Mouse (Mus musculus) lung, postnatal 36 days (tissue): ENCODE measurements at regions not wholly inside any gene's neighbourhood (a gene's known extent, or its start where the extent isn't known, plus 50 kb on each side); places are given as distances from the start of the nearest gene placed in this dataset.

Source experiments
- DNase-seq: peaks from one replicate; pipeline ENCODE4 v3.0.0; 2022; ENCODE audit warnings: mixed read lengths

GRCm38 (mm10) chr3:131940896-131941295 lies 144.2 kb upstream of the Dkk2 start:
- no peak for DNase-seq

- DNase-seq: no peak
Measured at GRCm38 (mm10) chr3:131941961-131942753, 142.9 kb upstream of the Dkk2 start.

- DNase-seq: no peak
Measured at GRCm38 (mm10) chr3:131943436-131943835, 141.7 kb upstream of the Dkk2 start.

- no peak for DNase-seq
Measured at GRCm38 (mm10) chr3:131955771-131956170, 129.3 kb upstream of the Dkk2 start.

- no peak for DNase-seq
Measured at GRCm38 (mm10) chr3:131960636-131961035, 124.5 kb upstream of the Dkk2 start.

GRCm38 (mm10) chr3:131961571-131961970 lies 123.5 kb upstream of the Dkk2 start:
- DNase-seq: no peak

GRCm38 (mm10) chr3:131962870-131963269 lies 122.2 kb upstream of the Dkk2 start:
- DNase-seq: no peak

GRCm38 (mm10) chr3:131964952-131965351 lies 120.1 kb upstream of the Dkk2 start:
- DNase-seq: no peak

GRCm38 (mm10) chr3:131965456-131966160 lies 119.5 kb upstream of the Dkk2 start:
- DNase-seq: no peak

GRCm38 (mm10) chr3:131967288-131967687 lies 117.8 kb upstream of the Dkk2 start:
- no peak for DNase-seq

- no peak for DNase-seq
Measured at GRCm38 (mm10) chr3:131970827-131971226, 114.3 kb upstream of the Dkk2 start.

GRCm38 (mm10) chr3:131975940-131976628 lies 109.0 kb upstream of the Dkk2 start:
- peak; percentile 51 for DNase-seq

- DNase-seq: no peak
Measured at GRCm38 (mm10) chr3:131983292-131983691, 101.8 kb upstream of the Dkk2 start.

GRCm38 (mm10) chr3:131998838-131999613 lies 86.1 kb upstream of the Dkk2 start:
- DNase-seq: no peak

GRCm38 (mm10) chr3:132006191-132006590 lies 78.9 kb upstream of the Dkk2 start:
- DNase-seq: no peak

- DNase-seq: no peak
Measured at GRCm38 (mm10) chr3:132006912-132007311, 78.2 kb upstream of the Dkk2 start.

- no peak for DNase-seq
Measured at GRCm38 (mm10) chr3:132007356-132007755, 77.7 kb upstream of the Dkk2 start.

- no peak for DNase-seq
Measured at GRCm38 (mm10) chr3:132015205-132015604, 69.9 kb upstream of the Dkk2 start.

- DNase-seq: no peak
Measured at GRCm38 (mm10) chr3:132017485-132018261, 67.4 kb upstream of the Dkk2 start.

- no peak for DNase-seq
Measured at GRCm38 (mm10) chr3:132018505-132018904, 66.6 kb upstream of the Dkk2 start.

- no peak for DNase-seq
Measured at GRCm38 (mm10) chr3:132022032-132022431, 63.1 kb upstream of the Dkk2 start.

GRCm38 (mm10) chr3:132023342-132023741 lies 61.8 kb upstream of the Dkk2 start:
- no peak for DNase-seq
